Mouse (Mus musculus) hindbrain, embryonic 15.5 days (tissue): ENCODE results near the gene Tmem136. TPM values are rescaled to one million over a fixed set of nuclear protein-coding genes. Genes with fewer than 3 reads are reported as not detected.

Source experiments
- ATAC-seq: fragments of 200-750 bp; cut with Nextera tagmentation; 2 replicates; pipeline ENCODE4 v1.8.0; 2017; ENCODE audit warnings: low read depth, moderate number of reproducible peaks, moderate TSS enrichment; ENCODE audit not compliant: low FRiP score
- H3K27ac ChIP-seq: fragments of 300-500 bp; sonication (generic); replicated peaks from 2 replicates; pipeline ENCODE4 v1.5.1; 2015; ENCODE audit warnings: mild to moderate bottlenecking, inconsistent platforms
- H3K27me3 ChIP-seq: fragments of 300-500 bp; sonication (generic); 2 replicates; pipeline ENCODE4 v1.6.1; 2015; ENCODE audit warnings: control low read depth, inconsistent platforms
- H3K36me3 ChIP-seq: fragments of 300-500 bp; sonication (generic); 2 replicates; pipeline ENCODE4 v1.6.1; 2015; ENCODE audit warnings: control low read depth, inconsistent platforms
- H3K4me1 ChIP-seq: fragments of 300-500 bp; sonication (generic); replicated peaks from 2 replicates; pipeline ENCODE4 v1.6.1; 2015; ENCODE audit warnings: control low read depth, inconsistent platforms
- H3K4me2 ChIP-seq: fragments of 300-500 bp; sonication (generic); 2 replicates; pipeline ENCODE4 v1.6.1; 2015; ENCODE audit warnings: moderate library complexity, mild to moderate bottlenecking, inconsistent platforms
- H3K4me3 ChIP-seq: fragments of 300-500 bp; sonication (generic); 2 replicates; pipeline ENCODE4 v1.5.1; 2015; ENCODE audit warnings: mild to moderate bottlenecking, inconsistent platforms
- H3K9ac ChIP-seq: fragments of 300-500 bp; sonication (generic); 2 replicates; pipeline ENCODE4 v1.6.1; 2015; ENCODE audit warnings: inconsistent platforms
- H3K9me3 ChIP-seq: fragments of 300-500 bp; sonication (generic); 2 replicates; pipeline ENCODE4 v1.6.1; 2016; ENCODE audit warnings: control low read depth, inconsistent platforms
- WGBS: fragments of 180-500 bp; shearing (Covaris S2); methylation state at CpG from one replicate; pipeline ENCODE4 v1.1.7; 2015; 5-methylcytosine and 5-hydroxymethylcytosine counted together
- polyA plus RNA-seq: library from polyadenylated mRNA; unstranded; fragments of >200 nt; fragmentation: Nextera tagmentation; extraction: Ambion mirVana; gene quantifications from 2 replicates; pipeline ENCODE4 v1.2.1, GENCODE M21; 2015

Gene Tmem136
- polyA plus RNA-seq, 1 experiment from 2014 or later, result 10.0 TPM

- Histone ChIP-seq H3K9ac (peak overlapping the region; percentile 40), H3K4me1 (peaks cover 37% of the 10 kb centered on the region), H3K4me2 (peak overlapping the region; percentile 64), H3K36me3 (no peaks in the 10 kb centered on the region), H3K4me3 (peak overlapping the region; percentile 56), H3K27ac (peak overlapping the region; percentile 78), H3K9me3 (no peaks in the 10 kb centered on the region), H3K27me3 (no peaks in the 10 kb centered on the region)
- ATAC-seq, result peak; percentile 49
- WGBS, result 33% methylated on average over 2 of the region's 2 CpGs
Measured at GRCm38 (mm10) chr9:43070153-43070552, 46.2 kb downstream of the Tmem136 start.

GRCm38 (mm10) chr9:43067896-43068295 lies 48.5 kb downstream of the Tmem136 start:
- H3K27ac ChIP-seq, result no peak overlapping the region
- peak overlapping the region; percentile 64 for H3K4me2 ChIP-seq
- 84% methylated on average over 3 of the region's 3 CpGs for WGBS
- H3K4me3 ChIP-seq, result peak overlapping the region; percentile 5; the same call in 1 of the 2 replicates
- no peak overlapping the region for H3K9ac ChIP-seq
- H3K4me1 ChIP-seq, result peaks cover 38% of the 10 kb centered on the region
- H3K36me3 ChIP-seq, result no peaks in the 10 kb centered on the region
- H3K27me3 ChIP-seq, result no peaks in the 10 kb centered on the region
- no peaks in the 10 kb centered on the region for H3K9me3 ChIP-seq
- no peak for ATAC-seq

- H3K4me1 ChIP-seq, result peaks cover 44% of the 10 kb centered on the region
- H3K9ac ChIP-seq, result no peak overlapping the region
- H3K27ac ChIP-seq, result no peak overlapping the region
- no peak overlapping the region for H3K4me3 ChIP-seq
- H3K4me2 ChIP-seq, result no peak overlapping the region
- H3K9me3 ChIP-seq, result no peaks in the 10 kb centered on the region
- WGBS, result 82% methylated on average over 4 of the region's 4 CpGs
- H3K36me3 ChIP-seq, result no peaks in the 10 kb centered on the region
- H3K27me3 ChIP-seq, result no peaks in the 10 kb centered on the region
- no peak for ATAC-seq
Measured at GRCm38 (mm10) chr9:43065231-43065630, 51.1 kb downstream of the Tmem136 start.

- H3K4me1 ChIP-seq, result peaks cover 17% of the 10 kb centered on the region; the same call in 1 of the 2 replicates
- ATAC-seq, result no peak
- 52% methylated on average over 1 of the region's 1 CpGs for WGBS
Measured at GRCm38 (mm10) chr9:43061545-43061944, 54.8 kb downstream of the Tmem136 start.

More at GRCm38 (mm10) chr9:43061545-43061944, 54.8 kb downstream of the Tmem136 start:
- H3K27me3 ChIP-seq, result no peaks in the 10 kb centered on the region
- no peak overlapping the region for H3K4me3 ChIP-seq
- H3K36me3 ChIP-seq, result no peaks in the 10 kb centered on the region
- H3K27ac ChIP-seq, result 0 out of 2 replicates have a peak overlapping the region, but pooled peaks have one; percentile 31
- no peaks in the 10 kb centered on the region for H3K9me3 ChIP-seq
- no peak overlapping the region for H3K4me2 ChIP-seq
- H3K9ac ChIP-seq, result no peak overlapping the region

Other genes starting within 250 kb of the Tmem136 start
- gene Grik4, start 172.1 kb downstream of the Tmem136 start, polyA plus RNA-seq, result 10.4 and 13.2 TPM in 2 replicates
- gene Arhgef12, start 9.3 kb downstream of the Tmem136 start, polyA plus RNA-seq, result 18.5 and 20.3 TPM in 2 replicates
- gene Pou2f3, start 93.8 kb upstream of the Tmem136 start, polyA plus RNA-seq, result 0.05 and 0.10 TPM in 2 replicates
- 7.1 and 10.8 TPM in 2 replicates for gene Oaf, start 123.3 kb upstream of the Tmem136 start, polyA plus RNA-seq
- gene Trim29, start 194.3 kb upstream of the Tmem136 start, polyA plus RNA-seq, result not detected in 2 replicates